Mouse (Mus musculus) cerebellum, adult 2 months (tissue): Measurements from ENCODE around the gene Cadps. TPM values are rescaled to one million over a fixed set of nuclear protein-coding genes. Genes with fewer than 3 reads are reported as not detected.
A peak's percentile ranks its signal among the peaks of the same experiment; 100 is the strongest.

ENCODE experiments used
- DNase-seq, 2 experiments: peaks; one replicate each; pipeline ENCODE4 v3.0.0; 2021
- H3K27ac ChIP-seq: fragments of 200-500 bp; 2 replicates; pipeline ENCODE4 v1.5.1; 2012; ENCODE audit warnings: low read length, control low read depth, inconsistent platforms; ENCODE audit not compliant: insufficient read depth
- H3K27me3 ChIP-seq: fragments of 200-500 bp; 2 replicates; pipeline ENCODE4 v1.6.1; 2012; ENCODE audit warnings: inconsistent platforms, mild to moderate bottlenecking, low read length, moderate library complexity; ENCODE audit not compliant: control insufficient read depth, insufficient read depth
- H3K4me1 ChIP-seq: fragments of 200-500 bp; 2 replicates; pipeline ENCODE4 v1.6.1; 2011; ENCODE audit warnings: low read length; ENCODE audit not compliant: control insufficient read depth, insufficient read depth
- H3K4me3 ChIP-seq: fragments of 200-500 bp; replicated peaks from 2 replicates; pipeline ENCODE3; 2011; ENCODE audit warnings: mild to moderate bottlenecking, low read depth, low read length, control low read depth; ENCODE audit not compliant: insufficient read depth
- CTCF ChIP-seq: fragments of 200-500 bp; IDR thresholded peaks from 2 replicates; pipeline ENCODE4 v1.5.1; 2011; ENCODE audit warnings: low read depth, mild to moderate bottlenecking, control low read depth, low read length, moderate library complexity, borderline replicate concordance; ENCODE audit not compliant: insufficient read depth
- POLR2A ChIP-seq: fragments of 200-500 bp; IDR thresholded peaks from 2 replicates; pipeline ENCODE4 v1.6.1; 2011; ENCODE audit warnings: low read length, control low read depth, borderline replicate concordance; ENCODE audit not compliant: insufficient read depth
- WGBS: fragments of 180-500 bp; shearing (Covaris S2); methylation state at CpG from one replicate; pipeline ENCODE4 v1.1.7; 2018; 5-methylcytosine and 5-hydroxymethylcytosine counted together
- polyA plus RNA-seq: library from polyadenylated mRNA; depleted of rRNA; stranded (reverse); fragments of >200 nt; gene quantifications from 2 replicates; pipeline ENCODE4 v1.2.3, GENCODE M21; 2012

Gene Cadps
- polyA plus RNA-seq, 1 experiment, result 165 TPM

DNA sequence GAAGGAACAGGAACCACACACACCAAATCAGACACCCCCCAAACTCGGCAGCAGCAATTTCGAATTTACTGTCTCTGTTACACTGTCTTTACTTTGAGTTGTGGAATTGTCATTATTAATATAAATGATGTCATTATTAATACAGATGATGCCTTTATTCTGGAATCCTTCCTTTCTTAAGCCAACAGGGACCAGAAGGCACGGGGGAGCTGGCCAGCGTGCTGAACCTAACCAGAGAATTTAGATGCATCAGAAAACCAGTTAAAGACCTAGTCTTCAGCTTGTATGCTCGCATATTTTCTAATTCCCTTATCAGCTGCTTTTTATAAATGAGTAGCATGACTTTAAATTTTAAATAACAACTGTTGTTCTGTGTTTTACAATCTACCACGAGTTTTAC, 902 bp upstream of the Cadps start:
- TF ChIP-seq CTCF, result no peak
- no peak for TF ChIP-seq POLR2A
- H3K27ac ChIP-seq, result no peak overlapping the region
- peaks cover 5% of the 10 kb centered on the region; the same call in 1 of the 2 replicates for H3K4me1 ChIP-seq
- DNase-seq, result no peak
- no peaks in the 10 kb centered on the region for H3K27me3 ChIP-seq
- 54% methylated on average over 6 of the region's 6 CpGs for WGBS
- H3K4me3 ChIP-seq, result no peak overlapping the region

- Histone ChIP-seq H3K4me1 (peaks cover 8% of the 10 kb centered on the region; the same call in 1 of the 2 replicates), H3K4me3 (peak overlapping the region; percentile 93), H3K27me3 (no peaks in the 10 kb centered on the region), H3K27ac (peak overlapping the region; percentile 66)
- whole genome bisulfite sequencing, result under 1% methylated on average over 58 of the region's 58 CpGs
- peak; percentile 86 for DNase-seq
- TF ChIP-seq CTCF (no peak), POLR2A (peak; percentile 57; the same call in 1 of the 2 replicates)
These were observed 918 bp downstream of the Cadps start for GRCm38 (mm10) chr14:12821831-12822490.

- DNase-seq, result peak in 1 of 2 experiments; percentile 34
- TF ChIP-seq CTCF (no peak), POLR2A (no peak)
- peak overlapping the region; percentile 93 for H3K4me3 ChIP-seq
- 5% methylated on average over 13 of the region's 13 CpGs for WGBS
- H3K4me1 ChIP-seq, result peaks cover 8% of the 10 kb centered on the region; the same call in 1 of the 2 replicates
- 0 out of 2 replicates have a peak overlapping the region, but pooled peaks have one; percentile 4 for H3K27ac ChIP-seq
- H3K27me3 ChIP-seq, result no peaks in the 10 kb centered on the region
These were observed 1.6 kb downstream of the Cadps start for GRCm38 (mm10) chr14:12821156-12821813.

DNA sequence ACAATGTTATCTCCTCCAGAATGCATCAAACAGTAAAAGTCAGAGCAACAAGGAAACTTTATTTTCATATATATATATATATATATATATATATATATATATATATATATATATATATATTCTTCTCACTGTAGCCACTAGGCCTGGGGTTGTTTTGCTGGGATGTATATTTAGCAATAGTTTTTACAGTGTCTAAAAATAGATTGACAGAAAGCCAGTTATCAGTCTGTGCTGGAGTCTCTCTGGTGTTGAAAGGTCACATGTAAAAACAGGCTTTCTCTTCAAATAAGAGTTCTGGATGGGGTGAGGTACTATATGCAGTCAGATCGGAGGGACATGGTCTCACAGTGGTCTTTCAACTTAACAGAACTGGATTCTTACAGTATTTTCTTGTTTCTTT, 2.7 kb downstream of the Cadps start:
- DNase-seq, result no peak
- H3K27ac ChIP-seq, result no peak overlapping the region
- no peak overlapping the region for H3K4me3 ChIP-seq
- WGBS, result 72% methylated on average over 1 of the region's 1 CpGs
- TF ChIP-seq POLR2A, result no peak
- no peak for TF ChIP-seq CTCF
- peaks cover 8% of the 10 kb centered on the region; the same call in 1 of the 2 replicates for H3K4me1 ChIP-seq
- H3K27me3 ChIP-seq, result no peaks in the 10 kb centered on the region

DNA sequence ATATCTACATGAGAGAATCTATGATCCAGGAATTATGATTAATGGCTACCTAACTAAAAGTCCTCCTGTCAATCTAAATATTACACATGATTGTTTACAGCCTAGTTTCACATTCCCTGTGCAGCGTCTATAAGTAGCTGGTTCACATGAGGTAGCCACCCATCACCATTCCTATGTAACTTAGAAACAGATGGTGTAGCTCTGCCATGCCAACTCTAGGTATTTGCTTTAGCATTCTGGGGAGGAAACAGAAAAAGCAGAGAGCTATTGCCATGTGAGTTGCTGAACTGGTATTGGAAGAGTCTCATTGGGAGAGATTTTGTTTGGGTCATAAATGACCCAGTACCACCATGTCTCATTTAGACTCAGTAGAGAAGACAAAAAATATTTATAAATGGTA, 4.4 kb downstream of the Cadps start:
- peak in 1 of 2 experiments; percentile 31 for DNase-seq
- TF ChIP-seq CTCF, result no peak
- no peak for TF ChIP-seq POLR2A
- WGBS, result 34% methylated on average over 1 of the region's 1 CpGs
- Histone ChIP-seq H3K27me3 (no peaks in the 10 kb centered on the region), H3K27ac (no peak overlapping the region), H3K4me1 (peaks cover 11% of the 10 kb centered on the region; the same call in 1 of the 2 replicates), H3K4me3 (no peak overlapping the region)

GRCm38 (mm10) chr14:12812072-12812471, 10.8 kb downstream of the Cadps start:
- Histone ChIP-seq H3K27ac (no peak overlapping the region), H3K4me1 (peaks cover 5% of the 10 kb centered on the region; the same call in 1 of the 2 replicates), H3K27me3 (no peaks in the 10 kb centered on the region), H3K4me3 (no peak overlapping the region)
- 73% methylated on average over 3 of the region's 3 CpGs for WGBS
- TF ChIP-seq CTCF, result no peak
- TF ChIP-seq POLR2A, result no peak
- DNase-seq, result no peak

DNA sequence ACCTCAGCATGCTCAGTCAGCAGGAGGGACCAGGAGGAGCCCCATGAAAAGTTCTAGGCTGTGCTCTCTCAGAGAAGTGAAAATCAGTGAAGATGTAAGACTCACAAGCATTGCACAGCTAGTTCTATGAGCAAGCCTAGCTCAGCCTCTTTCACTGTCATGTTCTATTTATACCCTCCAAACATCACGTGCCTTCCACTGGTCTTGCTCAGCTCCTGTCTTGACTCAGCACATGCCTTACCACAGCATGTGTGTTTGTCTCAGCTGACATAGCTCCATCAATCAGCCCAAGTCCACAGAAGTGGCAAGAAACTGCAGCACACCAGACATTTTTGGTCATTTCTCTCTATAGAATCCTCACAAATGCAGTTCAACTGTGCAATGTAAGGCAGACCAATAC, 19.9 kb downstream of the Cadps start:
- Histone ChIP-seq H3K4me3 (no peak overlapping the region), H3K4me1 (peaks cover 13% of the 10 kb centered on the region; the same call in 1 of the 2 replicates), H3K27ac (no peak overlapping the region), H3K27me3 (no peaks in the 10 kb centered on the region)
- DNase-seq, result no peak
- TF ChIP-seq POLR2A, result no peak
- no peak for TF ChIP-seq CTCF
- WGBS, result 56% methylated on average over 1 of the region's 1 CpGs

DNA sequence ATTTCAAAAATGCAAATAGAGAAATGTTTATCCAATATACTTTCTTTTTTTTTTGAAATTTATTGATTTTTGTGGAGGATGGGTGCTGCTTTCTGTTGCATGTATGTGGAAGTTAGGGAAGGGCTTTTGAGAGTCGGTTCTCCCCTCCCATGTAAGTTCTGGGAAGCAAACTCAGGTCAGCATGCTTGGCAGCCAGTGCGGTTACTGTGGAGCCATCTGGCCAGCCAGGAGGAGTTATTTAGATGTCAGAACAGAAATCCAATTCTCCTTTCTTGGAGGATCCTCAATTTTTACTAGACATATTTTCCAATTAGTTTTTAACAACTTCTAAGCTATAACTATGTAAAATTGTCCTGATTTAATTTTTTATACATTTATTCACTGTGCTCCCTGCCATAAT, 21.8 kb downstream of the Cadps start:
- TF ChIP-seq POLR2A (no peak), CTCF (no peak)
- no peak overlapping the region for H3K27ac ChIP-seq
- no peak overlapping the region for H3K4me3 ChIP-seq
- WGBS, result 6% methylated on average over 2 of the region's 2 CpGs
- no peaks in the 10 kb centered on the region for H3K27me3 ChIP-seq
- DNase-seq, result peak; percentile 75 to 87
- peaks cover 13% of the 10 kb centered on the region; the same call in 1 of the 2 replicates for H3K4me1 ChIP-seq
